In the genomic region with DNA sequence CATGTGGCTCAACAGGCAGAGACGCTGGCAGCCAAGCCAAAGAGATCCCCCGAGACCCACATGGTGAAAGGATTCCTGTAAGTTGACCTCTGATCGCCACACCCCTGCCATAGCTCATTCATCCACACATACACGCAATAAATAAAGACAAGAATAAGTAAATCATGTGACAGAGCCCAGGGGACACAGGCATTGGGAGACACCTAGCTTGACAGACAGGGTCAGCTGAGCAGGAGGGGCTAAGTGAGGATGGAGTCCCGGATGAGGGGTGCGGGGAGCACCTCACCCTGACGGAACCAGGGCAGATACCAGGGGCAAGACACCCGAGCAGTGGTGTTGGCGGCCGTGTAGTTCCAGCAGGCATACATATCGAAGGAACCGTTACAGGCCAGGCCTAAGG, we compare ENCODE assay signal across 10 mouse cellular contexts. TPM values are rescaled to one million over a fixed set of nuclear protein-coding genes. Genes with fewer than 3 reads are reported as not detected.
DNase-seq lines count a peak whose midpoint lies in the region; ATAC-seq lines count a peak whose summit lies in the region.
"Had no signal": no experiment of that assay in that cellular context is flagged by ENCODE, and none has a peak within 500 bp of the region (broad histone marks: within the 10 kb centered on the region; RNA-seq: fewer than 3 reads in every experiment).

No protein-coding gene starts in this region.

- H3K4me2 ChIP-seq in heart, embryonic 12.5 days: peak overlapping the region; percentile 63
- H3K4me2 ChIP-seq in lung, embryonic 16.5 days (ENCODE audit: low read depth, low read length): peak overlapping the region; percentile 43; the same call in 1 of the 2 replicates
- peak overlapping the region; percentile 42; the same call in 1 of the 2 replicates for H3K4me2 ChIP-seq in forebrain, embryonic 13.5 days
- H3K4me2 ChIP-seq in limb, embryonic 13.5 days (replicated peaks): peak overlapping the region; percentile 52

- ATAC-seq in heart, embryonic 12.5 days (ENCODE audit: insufficient number of reproducible peaks, low FRiP score): no peak
- ATAC-seq in lung, embryonic 16.5 days (ENCODE audit: low read depth): no peak
- no peak for ATAC-seq in forebrain, embryonic 13.5 days
- ATAC-seq in limb, embryonic 13.5 days (ENCODE audit: low FRiP score, low read depth): no peak; the same call in 1 of the 2 replicates

- H3K27me3 ChIP-seq in heart, embryonic 12.5 days (replicated peaks): peaks cover 25% of the 10 kb centered on the region
- H3K27me3 ChIP-seq in lung, embryonic 16.5 days (ENCODE audit: control insufficient read depth, insufficient read depth, low read depth, low read length): peaks cover 15% of the 10 kb centered on the region
- peaks cover 51% of the 10 kb centered on the region for H3K27me3 ChIP-seq in forebrain, embryonic 13.5 days
- peaks cover 73% of the 10 kb centered on the region for H3K27me3 ChIP-seq in limb, embryonic 13.5 days

- WGBS in heart, embryonic 12.5 days: 29% methylated on average over 12 of the region's 12 CpGs
- WGBS in lung, embryonic 16.5 days: 21% methylated on average over 12 of the region's 12 CpGs
- 28% methylated on average over 12 of the region's 12 CpGs for WGBS in forebrain, embryonic 13.5 days
- WGBS in limb, embryonic 13.5 days: 22% methylated on average over 12 of the region's 12 CpGs

- peak overlapping the region; percentile 27; the same call in 1 of the 2 replicates for H3K9ac ChIP-seq in heart, embryonic 12.5 days
- no peak overlapping the region for H3K9ac ChIP-seq in lung, embryonic 16.5 days (ENCODE audit: low read length)
- H3K9ac ChIP-seq in forebrain, embryonic 13.5 days: no peak overlapping the region
- no peak overlapping the region for H3K9ac ChIP-seq in limb, embryonic 13.5 days

- H3K9me3 ChIP-seq in heart, embryonic 12.5 days (replicated peaks): peaks cover 7% of the 10 kb centered on the region
- H3K9me3 ChIP-seq in lung, embryonic 16.5 days (ENCODE audit: control insufficient read depth, low read length): 0 out of 2 replicates have a peak, but pooled peaks cover 4% of the 10 kb centered on the region
- H3K9me3 ChIP-seq in forebrain, embryonic 13.5 days (replicated peaks): peaks cover 8% of the 10 kb centered on the region; the same call in 1 of the 2 replicates
- H3K9me3 ChIP-seq in limb, embryonic 13.5 days: 0 out of 2 replicates have a peak, but pooled peaks cover 5% of the 10 kb centered on the region

- no peaks in the 10 kb centered on the region for H3K36me3 ChIP-seq in heart, embryonic 12.5 days
- no peaks in the 10 kb centered on the region for H3K36me3 ChIP-seq in lung, embryonic 16.5 days (ENCODE audit: control insufficient read depth, insufficient read depth, low read length)
- H3K36me3 ChIP-seq in forebrain, embryonic 13.5 days (ENCODE audit: poor library complexity, severe bottlenecking): no peaks in the 10 kb centered on the region
- H3K36me3 ChIP-seq in limb, embryonic 13.5 days: no peaks in the 10 kb centered on the region

- intact Hi-C loops in left cerebral cortex, postnatal 4 days (cut with DNase I): no loop called here

- DNase-seq in heart, adult 8-10 months (ENCODE audit: low spot score): no peak
- DNase-seq in lung, postnatal 4 days: no peak
- no peak for DNase-seq in embryo, embryonic 11 days
- DNase-seq in left cerebral cortex, postnatal 4 days: no peak
- DNase-seq: cerebellum, postnatal 36 days had no signal

- peaks cover 50% of the 10 kb centered on the region for H3K4me1 ChIP-seq in heart, embryonic 12.5 days (replicated peaks)
- peaks cover 29% of the 10 kb centered on the region for H3K4me1 ChIP-seq in lung, embryonic 16.5 days (replicated peaks; ENCODE audit: control insufficient read depth, insufficient read depth, low read length)
- peaks cover 40% of the 10 kb centered on the region for H3K4me1 ChIP-seq in forebrain, embryonic 13.5 days
- peaks cover 38% of the 10 kb centered on the region for H3K4me1 ChIP-seq in limb, embryonic 13.5 days

- no peak overlapping the region for H3K4me3 ChIP-seq in heart, embryonic 12.5 days
- H3K4me3 ChIP-seq in lung, embryonic 16.5 days (ENCODE audit: low read length): no peak overlapping the region
- no peak overlapping the region for H3K4me3 ChIP-seq in forebrain, embryonic 13.5 days
- 0 out of 2 replicates have a peak overlapping the region, but pooled peaks have one; percentile 5 for H3K4me3 ChIP-seq in limb, embryonic 13.5 days

- H3K27ac ChIP-seq in heart, embryonic 12.5 days (ENCODE audit: poor library complexity, severe bottlenecking): no peak overlapping the region
- no peak overlapping the region for H3K27ac ChIP-seq in lung, embryonic 16.5 days (ENCODE audit: low read length)
- H3K27ac ChIP-seq in forebrain, embryonic 13.5 days: no peak overlapping the region
- H3K27ac ChIP-seq in limb, embryonic 13.5 days: no peak overlapping the region

RNA-seq across cellular contexts. Expression of gene Gipr, which starts 2.2 kb away (rescaled TPM):
- polyA plus RNA-seq in heart, embryonic 12.5 days (2016; fragmentation: Nextera tagmentation; extraction: Ambion mirVana): 8.0 and 9.7 TPM in 2 replicates
- total RNA-seq in heart, adult 8-10 months (2022): under 1 TPM; 0.09 to 0.29 (median 0.26) TPM
- polyA plus RNA-seq in lung, embryonic 16.5 days (2015; fragmentation: Nextera tagmentation; extraction: Ambion mirVana): 5.6 and 8.2 TPM in 2 replicates
- 5.2 and 6.6 TPM in 2 replicates for polyA plus RNA-seq in forebrain, embryonic 13.5 days (2015; fragmentation: Nextera tagmentation; extraction: Ambion mirVana)
- polyA plus RNA-seq in limb, embryonic 13.5 days (2015; fragmentation: Nextera tagmentation; extraction: Ambion mirVana): 0.29 and 0.41 TPM in 2 replicates
- 10 to 100 TPM; 22.7 to 25.8 TPM for total RNA-seq in left cerebral cortex, postnatal 4 days (2021)
- total RNA-seq: monocyte, adult 5-6 weeks had no signal

RNA-seq across cellular contexts. Expression of gene Eml2, which starts 12.5 kb away (rescaled TPM):
- polyA plus RNA-seq in heart, embryonic 12.5 days (2016; fragmentation: Nextera tagmentation; extraction: Ambion mirVana): 17.7 and 18.2 TPM in 2 replicates
- 10 to 100 TPM; 32.0 to 45.7 (median 35.7) TPM for total RNA-seq in heart, adult 8-10 months (2022)
- polyA plus RNA-seq in lung, embryonic 16.5 days (2015; fragmentation: Nextera tagmentation; extraction: Ambion mirVana): 11.3 and 12.4 TPM in 2 replicates
- 6.4 and 7.0 TPM in 2 replicates for polyA plus RNA-seq in forebrain, embryonic 13.5 days (2015; fragmentation: Nextera tagmentation; extraction: Ambion mirVana)
- polyA plus RNA-seq in limb, embryonic 13.5 days (2015; fragmentation: Nextera tagmentation; extraction: Ambion mirVana): 5.2 and 5.5 TPM in 2 replicates
- total RNA-seq in left cerebral cortex, postnatal 4 days (2021): 100 to 1,000 TPM; 102 to 106 TPM

RNA-seq across cellular contexts. Expression of gene Snrpd2, which starts 14.2 kb away (rescaled TPM):
- polyA plus RNA-seq in heart, embryonic 12.5 days (2016; fragmentation: Nextera tagmentation; extraction: Ambion mirVana): 101 TPM in 2 replicates
- 10 to 100 TPM; 63.5 to 76.4 (median 68.8) TPM for total RNA-seq in heart, adult 8-10 months (2022)
- polyA plus RNA-seq in lung, embryonic 16.5 days (2015; fragmentation: Nextera tagmentation; extraction: Ambion mirVana): 135 and 144 TPM in 2 replicates
- 159 and 164 TPM in 2 replicates for polyA plus RNA-seq in forebrain, embryonic 13.5 days (2015; fragmentation: Nextera tagmentation; extraction: Ambion mirVana)
- 146 and 149 TPM in 2 replicates for polyA plus RNA-seq in limb, embryonic 13.5 days (2015; fragmentation: Nextera tagmentation; extraction: Ambion mirVana)
- 100 to 1,000 TPM; 126 to 130 TPM for total RNA-seq in left cerebral cortex, postnatal 4 days (2021)

RNA-seq across cellular contexts. Expression of gene Qpctl, which starts 14.7 kb away (rescaled TPM):
- polyA plus RNA-seq in heart, embryonic 12.5 days (2016; fragmentation: Nextera tagmentation; extraction: Ambion mirVana): 10.0 TPM in 2 replicates
- total RNA-seq in heart, adult 8-10 months (2022): 1 to 10 TPM; 4.1 to 4.7 (median 4.5) TPM
- 15.4 and 15.7 TPM in 2 replicates for polyA plus RNA-seq in lung, embryonic 16.5 days (2015; fragmentation: Nextera tagmentation; extraction: Ambion mirVana)
- 16.5 and 17.7 TPM in 2 replicates for polyA plus RNA-seq in forebrain, embryonic 13.5 days (2015; fragmentation: Nextera tagmentation; extraction: Ambion mirVana)
- polyA plus RNA-seq in limb, embryonic 13.5 days (2015; fragmentation: Nextera tagmentation; extraction: Ambion mirVana): 17.1 and 18.1 TPM in 2 replicates
- total RNA-seq in left cerebral cortex, postnatal 4 days (2021): 10 to 100 TPM; 17.6 to 19.9 TPM

RNA-seq across cellular contexts. Expression of gene Fbxo46, which starts 44.1 kb away (rescaled TPM):
- 10.2 and 11.2 TPM in 2 replicates for polyA plus RNA-seq in heart, embryonic 12.5 days (2016; fragmentation: Nextera tagmentation; extraction: Ambion mirVana)
- total RNA-seq in heart, adult 8-10 months (2022): 1 to 10 TPM; 4.2 to 6.0 (median 5.3) TPM
- polyA plus RNA-seq in lung, embryonic 16.5 days (2015; fragmentation: Nextera tagmentation; extraction: Ambion mirVana): 16.2 and 16.3 TPM in 2 replicates
- polyA plus RNA-seq in forebrain, embryonic 13.5 days (2015; fragmentation: Nextera tagmentation; extraction: Ambion mirVana): 19.1 and 22.2 TPM in 2 replicates
- 16.8 and 19.1 TPM in 2 replicates for polyA plus RNA-seq in limb, embryonic 13.5 days (2015; fragmentation: Nextera tagmentation; extraction: Ambion mirVana)
- 10 to 100 TPM; 17.7 to 18.9 TPM for total RNA-seq in left cerebral cortex, postnatal 4 days (2021)
